Mouse (Mus musculus): Measurements from ENCODE around the gene Sertad3. TPM values are rescaled to one million over a fixed set of nuclear protein-coding genes. Genes with fewer than 3 reads are reported as not detected.
A peak's percentile ranks its signal among the peaks of the same experiment; 100 is the strongest.
"Not testable (repeated sequence)": the region's sequence is repeated elsewhere in the genome, so short reads cannot be mapped to it uniquely, and the experiment has no call there.

Gene Sertad3
- polyA plus RNA-seq, 2 experiments from 2014 or later: 41.9 to 47.6 TPM

DNA sequence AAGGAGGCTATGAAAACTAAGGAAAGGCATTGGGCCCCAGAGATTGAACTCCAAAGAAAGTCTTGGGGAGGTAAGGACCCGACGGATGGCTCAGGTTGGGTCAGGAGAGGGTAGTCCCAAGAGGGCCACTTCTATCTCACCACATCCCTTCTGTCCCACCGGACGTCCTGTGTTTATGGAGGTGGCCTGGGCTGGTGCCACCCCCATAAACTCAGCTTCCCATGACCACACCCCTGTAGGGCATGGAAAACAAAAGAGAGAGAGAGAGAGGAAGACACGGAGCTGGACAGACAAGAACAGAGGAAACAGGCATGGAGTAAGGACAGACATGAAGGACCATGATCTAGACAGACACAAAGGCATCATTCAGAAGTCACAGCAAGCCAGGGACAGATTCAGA is 19.9 kb downstream of the Sertad3 start:
- ATAC-seq: no peak

- not testable (repeated sequence) for ATAC-seq
Measured at GRCm38 (mm10) chr7:27494659-27495367, 21.2 kb downstream of the Sertad3 start.

DNA sequence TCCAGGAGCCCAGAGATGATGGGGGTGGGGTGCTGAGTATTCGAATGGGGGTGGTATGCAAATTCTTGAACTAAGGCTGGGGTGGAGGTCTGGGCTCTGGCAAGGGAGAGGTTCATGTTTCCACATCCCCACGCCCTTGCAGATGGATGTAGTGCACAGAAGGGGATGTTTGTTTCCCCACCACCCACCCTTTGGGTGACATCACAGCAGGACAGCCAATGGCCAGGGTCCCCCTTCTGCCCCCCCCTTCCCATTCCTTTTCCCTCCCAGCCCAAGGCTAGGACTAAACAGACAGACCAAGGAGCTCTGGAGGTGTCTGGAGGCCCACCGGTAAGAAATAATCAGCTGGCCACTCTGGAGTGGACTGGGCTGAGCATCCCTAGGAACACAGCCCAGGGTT is 25.5 kb downstream of the Sertad3 start, which contains the start of gene Prx:
Gene Prx (plus strand): TSS at position 289 of the 400 bp plus-strand sequence.
- ATAC-seq: no peak

- no peak for ATAC-seq
Measured at GRCm38 (mm10) chr7:27501620-27502019, 28.1 kb downstream of the Sertad3 start.

- ATAC-seq: no peak
Measured at GRCm38 (mm10) chr7:27506765-27507370, 33.3 kb downstream of the Sertad3 start.

- peak; percentile 87 for ATAC-seq
Measured at GRCm38 (mm10) chr7:27507711-27508647, 34.4 kb downstream of the Sertad3 start.

GRCm38 (mm10) chr7:27508648-27509005 is 35.1 kb downstream of the Sertad3 start:
- ATAC-seq: peak; percentile 62

DNA sequence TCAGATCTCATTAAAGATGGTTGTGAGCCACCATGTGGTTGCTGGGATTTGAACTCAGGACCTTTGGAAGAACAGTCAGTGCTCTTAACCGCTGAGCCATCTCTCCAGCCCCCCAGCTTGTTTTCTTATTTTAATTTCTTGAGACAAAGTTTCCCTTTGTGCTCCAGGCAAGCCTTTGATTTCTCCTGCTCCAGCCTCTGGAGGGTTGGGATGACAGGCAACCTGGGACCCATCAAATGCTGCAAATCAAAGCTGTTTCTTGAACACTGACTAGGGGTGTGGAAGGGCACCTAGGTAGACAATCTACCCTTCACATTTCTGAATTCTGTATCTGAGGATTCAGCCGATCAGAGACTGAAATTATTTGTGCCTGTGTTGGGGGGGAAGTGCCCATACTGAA is 37.2 kb downstream of the Sertad3 start:
- ATAC-seq: no peak

DNA sequence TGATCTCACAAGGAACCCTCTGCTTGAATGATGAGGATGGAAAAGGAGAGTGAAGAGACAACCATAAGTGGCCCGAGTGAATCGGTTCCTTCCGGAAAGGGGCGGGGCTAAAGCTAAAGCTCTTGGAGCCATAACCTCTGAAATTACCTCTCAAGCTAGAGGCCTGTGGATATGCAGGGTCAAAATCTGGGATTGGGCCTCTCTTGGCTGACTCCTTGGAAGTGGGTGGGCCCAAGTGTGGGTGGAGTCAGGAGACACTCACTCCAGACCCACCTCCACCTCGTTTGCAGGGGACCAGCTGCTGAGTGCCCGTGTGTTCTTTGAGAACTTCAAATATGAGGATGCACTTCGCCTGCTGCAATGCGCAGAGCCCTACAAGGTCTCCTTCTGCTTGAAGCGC is 41.4 kb downstream of the Sertad3 start:
- ATAC-seq: no peak

- ATAC-seq: no peak
Measured at GRCm38 (mm10) chr7:27518314-27518713, 44.7 kb downstream of the Sertad3 start.

- ATAC-seq: no peak
Measured at GRCm38 (mm10) chr7:27520104-27520503, 46.5 kb downstream of the Sertad3 start.

DNA sequence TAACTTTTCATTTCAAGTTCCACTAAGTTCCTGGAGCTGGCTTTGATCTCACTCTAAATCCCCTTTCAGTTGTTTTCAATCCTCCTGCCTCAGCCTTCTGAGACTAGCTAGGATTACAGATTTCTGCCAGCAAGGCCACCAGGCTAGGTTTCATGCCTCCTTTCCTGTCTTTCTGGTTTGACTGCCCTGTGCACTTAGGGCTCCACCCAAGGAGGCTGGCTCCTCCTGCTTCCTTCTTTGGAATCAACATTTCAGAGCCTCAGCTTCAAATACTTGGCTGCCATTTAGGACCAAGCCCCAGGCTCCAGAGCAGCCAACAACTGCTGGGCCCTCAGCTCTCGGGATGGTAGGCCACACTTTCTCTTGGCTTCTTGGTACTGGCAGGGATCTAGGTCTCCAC is 47.0 kb downstream of the Sertad3 start:
- ATAC-seq: no peak

DNA sequence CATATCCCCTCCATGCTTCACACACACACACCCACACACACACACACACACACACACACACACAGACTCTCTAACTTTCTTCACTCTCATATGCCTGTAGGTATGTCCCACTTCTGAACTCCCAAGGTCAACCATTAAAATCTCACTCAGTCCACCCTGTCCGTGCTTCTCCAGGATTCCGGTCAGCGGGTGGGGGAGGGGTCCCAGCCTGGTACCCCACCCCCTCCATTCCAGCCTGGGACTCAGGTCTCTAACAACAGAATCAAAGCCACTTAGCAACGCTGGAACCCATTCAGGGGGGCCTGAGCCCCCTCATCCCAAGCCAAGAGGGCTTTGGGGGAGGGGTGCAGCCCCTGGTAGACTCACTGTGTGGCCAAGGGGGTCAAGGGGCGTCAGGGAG is 49.4 kb downstream of the Sertad3 start, which contains the start of gene Hipk4:
Gene Hipk4 (plus strand): TSS at position 301 of the 400 bp plus-strand sequence.
- no peak for ATAC-seq

GRCm38 (mm10) chr7:27523805-27524204 is 50.2 kb downstream of the Sertad3 start:
- no peak for ATAC-seq

DNA sequence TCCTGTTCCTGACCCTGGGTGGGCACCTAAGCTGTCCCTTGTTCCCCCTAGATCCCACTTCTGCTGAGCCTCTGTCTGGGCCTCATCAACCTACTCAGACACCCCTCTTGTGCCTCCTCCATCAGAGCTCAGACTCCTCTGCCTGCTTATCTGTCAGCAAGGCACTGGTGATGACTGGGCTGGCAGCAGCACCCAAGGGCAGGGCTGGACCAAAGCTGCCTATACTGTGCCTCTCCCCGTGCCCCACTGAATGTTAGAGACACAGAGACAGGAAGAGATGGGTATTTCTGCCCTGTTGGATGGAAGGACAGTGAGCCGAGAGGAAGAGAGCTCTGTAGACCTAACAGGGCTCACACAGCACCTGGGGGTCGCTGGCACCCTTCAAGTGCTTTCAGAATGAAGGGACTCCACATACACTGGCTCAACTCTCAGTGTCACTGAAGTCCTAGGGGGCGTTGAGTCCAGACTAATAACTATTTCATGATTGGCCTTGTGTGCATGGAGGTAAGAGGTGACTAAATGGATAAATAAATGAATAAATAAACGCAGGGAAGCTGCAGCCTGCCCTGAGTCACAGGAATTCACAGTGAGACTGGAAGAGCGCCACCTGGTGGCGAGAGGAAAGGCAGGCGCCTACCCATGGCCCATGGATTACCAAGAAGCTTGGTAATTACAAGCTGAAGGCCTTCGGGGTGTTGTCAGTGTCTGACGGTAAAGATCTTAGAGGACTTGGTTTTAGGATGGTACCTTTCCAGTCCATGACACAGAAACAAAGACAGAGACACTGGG is 52.7 kb downstream of the Sertad3 start:
- peak; percentile 52 for ATAC-seq

Other genes with a start within 250 kb of the Sertad3 start
- gene Itpkc, start 245.1 kb upstream of the Sertad3 start, polyA plus RNA-seq (2017; shearing (Covaris generic)): 1 to 10 TPM; 1.3 to 1.5 TPM
- gene Coq8b, start 240.7 kb upstream of the Sertad3 start, polyA plus RNA-seq (2017; shearing (Covaris generic)): 10 to 100 TPM in 1 of 2 experiments, 1 to 10 TPM in 1; 6.3 to 12.5 TPM
- not detected for gene Numbl, start 215.3 kb upstream of the Sertad3 start, polyA plus RNA-seq (2017; shearing (Covaris generic))
- 1 to 10 TPM in 1 of 2 experiments, under 1 TPM in 1; 0.94 to 1.3 TPM for gene Ltbp4, start 136.1 kb upstream of the Sertad3 start, polyA plus RNA-seq (2017; shearing (Covaris generic))
- 10 to 100 TPM; 48.9 to 66.0 TPM for gene Shkbp1, start 117.7 kb upstream of the Sertad3 start, polyA plus RNA-seq (2017; shearing (Covaris generic))
- 1 to 10 TPM; 1.4 to 3.3 TPM for gene Gm20479, start 116.3 kb upstream of the Sertad3 start, polyA plus RNA-seq (2017; shearing (Covaris generic))
- under 1 TPM; 0.16 to 0.37 TPM for gene Sptbn4, start 26.1 kb upstream of the Sertad3 start, polyA plus RNA-seq (2017; shearing (Covaris generic))
- 10 to 100 TPM; 13.9 to 16.7 TPM for gene Blvrb, start 25.8 kb upstream of the Sertad3 start, polyA plus RNA-seq (2017; shearing (Covaris generic))
- gene Sertad1, start 13.1 kb downstream of the Sertad3 start, polyA plus RNA-seq (2017; shearing (Covaris generic)): 10 to 100 TPM; 46.6 to 47.9 TPM
- under 1 TPM; 0.11 to 0.68 TPM for gene Prx, start 25.6 kb downstream of the Sertad3 start, polyA plus RNA-seq (2017; shearing (Covaris generic))
- not detected for gene Hipk4, start 49.5 kb downstream of the Sertad3 start, polyA plus RNA-seq (2017; shearing (Covaris generic))
- gene Pld3, start 79.5 kb downstream of the Sertad3 start, polyA plus RNA-seq (2017; shearing (Covaris generic)): 100 to 1,000 TPM; 149 to 193 TPM
- gene 2310022A10Rik, start 79.5 kb downstream of the Sertad3 start, polyA plus RNA-seq (2017; shearing (Covaris generic)): 10 to 100 TPM; 14.9 to 18.7 TPM
- 10 to 100 TPM; 43.6 to 48.5 TPM for gene Akt2, start 117.8 kb downstream of the Sertad3 start, polyA plus RNA-seq (2017; shearing (Covaris generic))
- gene Ttc9b, start 180.1 kb downstream of the Sertad3 start, polyA plus RNA-seq (2017; shearing (Covaris generic)): not detected
- 1 to 10 TPM in 1 of 2 experiments, under 1 TPM in 1; 0.61 to 1.2 TPM for gene Map3k10, start 200.8 kb downstream of the Sertad3 start, polyA plus RNA-seq (2017; shearing (Covaris generic))
- gene Zfp607b, start 215.6 kb downstream of the Sertad3 start, polyA plus RNA-seq (2017; shearing (Covaris generic)): 1 to 10 TPM; 2.1 TPM